Mouse (Mus musculus) left cerebral cortex, adult 2 months (tissue): ENCODE results near the gene Med21. TPM values are rescaled to one million over a fixed set of nuclear protein-coding genes. Genes with fewer than 3 reads are reported as not detected.
A peak's percentile ranks its signal among the peaks of the same experiment; 100 is the strongest.

Experiments
- DNase-seq, 2 experiments: peaks; one replicate each; pipeline ENCODE4 v3.0.0; 2021 to 2022; ENCODE audit warnings: low spot score in 2 of 2, mixed read lengths in 1 of 2; ENCODE audit errors: extremely low spot score in 1 of 2
- H3K27ac ChIP-seq: fragments of 200-600 bp; 2 replicates; pipeline ENCODE4 v1.8.1; 2022
- H3K4me3 ChIP-seq: fragments of 200-600 bp; 2 replicates; pipeline ENCODE4 v1.8.1; 2022
- CTCF ChIP-seq: fragments of 200-600 bp; IDR thresholded peaks from 2 replicates; pipeline ENCODE4 v1.8.1; 2022; ENCODE audit warnings: antibody characterized with exemption, mild to moderate bottlenecking, moderate library complexity
- intact Hi-C: fragments of 180-260 bp; cut with DNase I; formaldehyde crosslinking; loops from one replicate; pipeline ENCODE4 v1.15.1; 2025
- total RNA-seq, 2 experiments: library from RNA; stranded (reverse); gene quantifications; 2 replicates each; pipeline ENCODE4 v1.2.3; 2021

Gene Med21
- total RNA-seq, 2 experiments from 2014 or later: 44.1 to 44.8 TPM

DNA sequence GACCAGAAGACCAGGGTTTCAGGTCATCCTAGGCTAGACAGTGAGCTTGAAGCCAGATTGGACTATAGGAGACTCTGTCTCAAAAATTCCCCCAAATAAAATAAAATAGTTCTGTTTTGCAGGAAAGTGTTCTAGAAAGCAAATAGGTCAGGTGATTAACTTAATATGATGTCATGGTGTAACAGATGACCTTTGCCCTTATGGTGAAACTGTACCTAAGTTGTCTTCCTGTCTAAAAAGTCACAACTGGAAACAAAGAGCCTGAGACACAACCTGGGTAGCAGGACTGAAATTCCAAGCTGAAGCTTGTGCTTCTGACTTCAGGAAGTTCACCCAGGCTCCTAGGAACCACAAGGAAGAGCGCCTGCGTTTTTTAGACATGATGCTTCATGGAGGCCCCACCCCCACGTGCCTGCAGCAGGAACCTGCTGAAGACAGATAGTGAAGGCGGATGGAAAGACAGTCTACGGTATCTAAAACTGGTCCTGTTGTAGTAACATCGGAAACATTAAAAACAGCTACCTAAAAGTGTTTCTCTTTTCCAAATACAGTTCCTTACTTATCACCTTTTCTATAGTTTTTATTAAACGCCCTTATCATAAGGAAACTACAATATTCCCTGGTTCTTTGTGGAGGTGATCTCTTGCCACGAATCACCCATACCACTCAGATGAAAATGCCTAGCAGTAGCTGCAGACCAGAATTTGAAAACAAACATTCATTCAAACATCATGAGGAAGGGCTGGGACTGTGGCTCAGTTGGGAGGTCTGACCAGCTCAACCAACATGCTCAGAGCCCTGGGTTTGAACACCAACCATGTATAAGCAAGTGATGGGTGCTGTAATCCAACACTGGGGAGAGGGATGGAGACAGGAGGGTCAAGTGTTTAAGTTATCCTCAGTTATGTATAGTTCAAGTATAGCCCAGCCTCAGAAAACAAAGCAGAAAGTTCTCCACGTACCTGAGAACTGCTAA is 12.3 kb upstream of the Med21 start:
- H3K4me3 ChIP-seq: no peak overlapping the region
- intact Hi-C loops: no loop called here
- no peak overlapping the region for H3K27ac ChIP-seq
- no peak for TF ChIP-seq CTCF
- no peak for DNase-seq

DNA sequence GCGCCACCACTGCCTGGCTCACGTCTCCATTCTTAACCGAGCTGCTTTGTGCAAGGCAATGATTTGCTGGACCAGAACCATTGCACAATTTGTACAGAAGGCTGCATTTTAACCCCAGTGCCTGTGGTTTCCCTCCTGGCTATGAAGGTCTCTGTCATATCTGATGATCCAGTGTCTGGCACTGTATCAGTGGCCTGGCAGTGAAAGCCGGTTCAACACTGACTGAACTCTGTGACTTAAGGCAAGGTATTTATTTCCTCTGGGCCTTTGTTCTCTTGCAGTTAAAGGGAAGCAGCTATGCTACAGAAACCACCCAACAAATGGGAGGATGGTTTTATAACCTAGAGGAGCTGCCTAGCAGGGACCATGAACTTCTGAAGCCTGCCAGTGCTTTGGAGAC is 11.4 kb upstream of the Med21 start:
- intact Hi-C loops: no loop called here
- no peak for TF ChIP-seq CTCF
- no peak overlapping the region for H3K27ac ChIP-seq
- H3K4me3 ChIP-seq: no peak overlapping the region
- no peak for DNase-seq

DNA sequence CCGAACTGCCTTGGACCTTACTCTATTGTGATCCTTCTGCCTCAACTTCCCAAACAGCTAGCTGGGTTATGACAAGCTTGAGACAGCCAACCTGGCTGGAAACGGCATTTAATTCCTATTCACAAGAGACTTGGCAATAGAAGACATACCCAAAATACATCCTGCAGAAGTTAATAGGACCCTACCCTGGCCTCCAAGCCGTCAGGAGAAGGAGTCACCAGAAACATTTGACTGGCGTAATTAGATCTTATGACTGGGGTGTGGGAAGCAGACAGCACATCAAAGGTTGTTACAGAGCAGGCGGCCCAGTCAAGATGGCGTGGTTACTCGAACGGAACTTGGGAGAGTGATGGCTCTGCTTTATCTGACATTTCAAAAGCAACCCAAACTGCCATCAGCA is 10.5 kb upstream of the Med21 start:
- H3K27ac ChIP-seq: no peak overlapping the region
- no peak for DNase-seq
- H3K4me3 ChIP-seq: no peak overlapping the region
- intact Hi-C loops: no loop called here
- TF ChIP-seq CTCF: no peak

DNA sequence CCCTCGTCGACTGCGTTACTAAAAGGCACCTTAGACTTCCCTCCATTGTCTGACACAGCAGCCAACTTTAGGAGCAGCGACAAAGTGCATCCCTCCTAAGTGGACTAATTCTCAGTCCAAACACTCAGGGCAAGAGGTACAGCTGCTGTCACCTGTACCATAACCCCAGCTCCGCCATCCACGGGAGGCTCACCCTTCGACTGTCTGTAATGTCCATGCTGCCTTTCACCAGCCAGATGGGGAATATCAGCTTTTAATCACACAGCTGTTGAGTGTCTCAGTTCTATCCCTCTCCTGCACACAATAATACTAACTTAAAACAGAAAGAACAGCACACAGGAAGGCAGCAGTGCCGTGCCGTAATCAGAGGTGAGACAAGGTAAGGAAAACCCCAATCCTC is 9.9 kb upstream of the Med21 start:
- no peak for TF ChIP-seq CTCF
- Histone ChIP-seq H3K4me3 (no peak overlapping the region; the same call in 1 of the 2 replicates), H3K27ac (no peak overlapping the region; the same call in 1 of the 2 replicates)
- no peak for DNase-seq
- intact Hi-C loops: no loop called here

DNA sequence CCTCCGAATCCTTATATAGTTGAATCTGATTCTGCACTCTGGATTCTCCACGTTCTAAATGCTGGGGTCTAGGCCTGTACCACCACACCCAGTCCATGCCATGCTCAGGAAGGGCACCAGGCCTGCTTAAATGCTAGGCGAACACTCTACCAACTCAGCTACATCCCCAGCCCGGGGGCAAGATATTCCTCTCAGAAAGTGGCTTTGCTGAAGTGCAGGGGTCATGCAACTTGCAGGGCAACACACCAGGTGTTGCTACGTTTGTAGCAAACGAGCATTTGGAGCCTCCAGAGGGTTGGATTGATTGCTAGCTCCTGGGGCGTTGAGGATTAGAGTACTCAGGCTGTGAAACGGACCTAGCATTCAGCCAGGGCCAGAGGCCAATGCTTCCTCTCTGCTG is 9.2 kb upstream of the Med21 start:
- intact Hi-C loops: no loop called here
- DNase-seq: no peak
- Histone ChIP-seq H3K4me3 (peak overlapping the region; percentile 81), H3K27ac (peak overlapping the region; percentile 74)
- TF ChIP-seq CTCF: no peak

DNA sequence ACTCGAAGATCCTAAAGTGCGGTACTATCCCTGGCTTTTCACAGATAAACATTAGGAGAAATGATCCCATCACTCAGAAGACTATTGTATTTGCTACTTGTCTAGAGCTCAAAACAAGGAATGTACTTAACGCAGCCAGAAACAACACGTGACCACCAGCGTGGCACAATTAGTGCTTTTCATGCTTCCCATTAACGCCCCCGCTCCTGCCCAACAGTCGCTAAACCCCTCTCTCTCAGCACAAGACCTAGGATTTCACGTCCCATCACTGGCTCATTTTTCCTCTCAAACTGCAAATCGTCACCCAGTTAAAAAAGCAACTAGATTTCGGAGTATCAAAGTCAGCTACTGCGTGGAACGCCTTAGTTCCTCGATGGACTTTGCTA is 8.7 kb upstream of the Med21 start:
- peak; percentile 20 to 47 for DNase-seq
- H3K4me3 ChIP-seq: peak overlapping the region; percentile 81
- intact Hi-C loops: no loop called here
- peak overlapping the region; percentile 95 for H3K27ac ChIP-seq
- no peak for TF ChIP-seq CTCF

DNA sequence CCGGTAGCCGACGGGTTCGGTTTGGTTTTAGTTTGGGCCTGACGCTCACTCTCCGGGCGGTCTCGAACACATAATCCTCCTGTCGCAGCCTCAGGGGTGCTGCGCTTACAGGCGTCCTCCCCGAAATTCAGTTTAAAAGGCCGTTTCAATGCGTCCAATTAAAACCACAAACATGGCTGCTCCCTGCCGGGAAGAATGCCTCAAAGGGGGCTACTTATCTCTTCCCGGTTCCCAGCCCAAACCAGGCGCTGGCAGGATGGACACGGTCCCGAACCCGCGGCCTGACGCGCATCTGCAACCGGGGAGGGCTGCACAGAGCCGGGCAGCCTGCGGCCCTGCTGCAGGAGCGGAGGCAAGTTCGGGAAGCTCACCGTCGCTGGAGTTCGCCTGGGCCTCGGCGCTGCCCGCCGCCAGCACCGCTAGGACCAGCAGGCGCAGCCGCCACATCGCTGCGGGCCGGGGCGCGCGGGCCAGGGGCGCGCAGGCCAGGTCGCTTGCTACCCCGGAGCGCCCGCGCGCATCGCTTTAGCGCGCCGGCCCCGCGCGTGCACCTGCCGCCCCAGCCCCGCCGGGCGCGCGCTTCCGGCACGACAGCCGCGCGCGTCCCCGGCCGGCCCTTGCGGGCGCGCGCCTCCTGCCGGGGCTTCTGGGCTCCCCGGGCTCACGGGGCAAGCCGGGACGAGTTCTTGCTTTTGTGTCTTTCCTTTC is 8.2 kb upstream of the Med21 start:
- no peak; the same call in 1 of the 2 replicates for TF ChIP-seq CTCF
- Histone ChIP-seq H3K4me3 (peak overlapping the region; percentile 81), H3K27ac (peak overlapping the region; percentile 95)
- peak; percentile 75 to 79 for DNase-seq
- intact Hi-C loops: no loop called here

DNA sequence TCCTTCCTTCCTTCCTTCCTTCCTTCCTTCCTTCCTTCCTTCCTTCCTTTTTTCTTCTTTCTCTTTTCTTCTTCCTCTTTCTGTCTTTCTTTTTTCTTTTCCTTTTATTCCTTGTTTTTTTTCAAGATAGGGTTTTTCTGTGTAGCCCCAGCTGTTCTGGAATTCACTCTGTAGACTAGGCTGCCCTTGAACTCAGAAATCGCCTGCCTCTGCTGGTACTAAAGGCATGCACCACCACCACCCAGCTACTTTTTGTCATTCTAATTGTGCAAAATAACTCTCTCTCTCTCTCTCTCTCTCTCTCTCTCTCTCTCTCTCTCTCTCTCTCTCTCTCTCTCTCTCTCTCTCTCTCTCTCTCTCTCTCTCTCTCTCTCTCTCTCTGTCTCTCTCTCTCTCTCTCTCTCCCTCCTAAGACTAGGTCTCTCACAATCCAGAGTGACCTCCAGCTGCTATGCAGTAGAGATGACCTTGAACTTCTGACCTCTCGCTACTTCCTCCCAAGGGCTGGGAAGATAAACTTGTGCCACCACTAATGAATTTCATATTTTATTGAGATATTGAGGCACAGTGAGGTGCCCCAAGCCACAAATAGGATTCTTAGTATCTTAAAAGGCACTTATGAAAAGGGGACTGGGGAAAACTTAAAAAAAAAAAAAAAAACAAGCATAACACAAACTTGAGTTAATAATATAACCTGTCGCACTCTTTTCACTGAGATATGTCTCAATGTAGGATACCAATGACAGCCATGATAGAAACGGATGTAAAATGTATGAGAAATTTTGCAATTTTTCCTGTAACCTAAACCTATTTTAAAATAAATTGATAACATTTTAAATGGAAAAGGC is 7.4 kb upstream of the Med21 start:
- intact Hi-C loops: no loop called here
- no peak for DNase-seq
- H3K4me3 ChIP-seq: no peak overlapping the region
- H3K27ac ChIP-seq: no peak overlapping the region
- no peak for TF ChIP-seq CTCF

DNA sequence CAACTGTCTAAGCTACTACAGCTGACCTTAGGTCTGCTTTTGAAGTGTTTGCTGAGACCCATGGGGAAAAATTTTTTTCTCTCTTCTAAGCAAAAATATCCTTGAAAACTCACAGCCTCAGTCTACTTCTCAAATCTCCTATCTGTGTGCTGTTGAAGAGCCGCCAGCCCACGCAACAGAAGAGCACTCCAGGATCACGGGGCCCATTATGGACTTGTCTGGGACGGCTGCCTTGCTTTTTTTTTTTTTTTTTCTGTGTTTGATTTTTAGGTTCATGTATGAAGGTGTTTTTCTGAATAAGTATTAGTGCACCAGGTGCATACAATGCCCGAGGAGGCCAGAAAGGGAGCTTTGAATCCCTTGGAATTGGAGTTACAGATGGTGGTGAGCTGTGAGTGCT is 5.9 kb upstream of the Med21 start:
- no peak overlapping the region for H3K4me3 ChIP-seq
- TF ChIP-seq CTCF: no peak
- no peak for DNase-seq
- no peak overlapping the region for H3K27ac ChIP-seq
- intact Hi-C loops: no loop called here

DNA sequence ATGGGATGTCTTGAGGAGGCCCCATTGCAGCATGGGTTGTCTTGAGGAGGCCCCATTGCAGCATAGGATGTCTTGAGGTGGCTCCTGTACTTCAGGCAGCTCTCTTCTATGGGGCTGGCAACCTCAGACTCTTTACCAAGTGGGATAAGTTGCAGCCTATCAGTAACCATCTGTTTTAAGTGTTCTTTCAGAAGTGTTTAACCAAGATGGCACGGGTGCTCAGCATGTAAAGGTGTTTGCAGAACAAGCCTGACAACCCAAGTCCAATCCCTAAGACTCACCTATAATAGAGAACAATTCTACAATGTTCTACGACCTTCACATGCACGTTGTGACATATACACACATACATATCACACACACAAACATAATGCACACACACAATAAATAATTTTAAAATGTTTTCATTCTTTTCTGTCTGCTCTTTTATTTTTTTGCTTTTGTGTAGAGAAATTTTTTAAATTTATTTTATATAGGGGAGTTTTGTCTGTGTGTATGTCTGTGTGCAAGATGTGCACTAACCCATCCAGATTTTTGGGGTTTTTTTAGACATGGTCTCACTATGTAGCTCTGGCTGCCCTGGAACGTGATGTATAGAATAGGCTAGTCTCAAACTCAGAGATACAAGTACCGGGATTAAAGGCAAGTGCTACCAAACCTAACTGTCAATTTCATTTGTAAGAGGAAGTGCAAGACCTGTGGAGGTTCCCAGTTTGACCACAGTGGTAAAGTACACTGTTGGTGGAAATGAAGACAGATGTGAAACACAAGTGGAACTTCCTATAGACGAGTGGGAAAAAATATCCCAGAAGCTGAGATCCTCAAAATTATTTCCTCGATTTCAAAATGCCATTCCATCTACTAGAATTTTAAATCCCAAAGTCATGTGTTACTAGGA is 2.0 kb upstream of the Med21 start:
- DNase-seq: no peak
- no peak for TF ChIP-seq CTCF
- Histone ChIP-seq H3K27ac (no peak overlapping the region), H3K4me3 (no peak overlapping the region)
- intact Hi-C loops: loop anchor here (10.0 kb wide), 1 partner anchor 344 kb away; no protein-coding TSS in a partner anchor

DNA sequence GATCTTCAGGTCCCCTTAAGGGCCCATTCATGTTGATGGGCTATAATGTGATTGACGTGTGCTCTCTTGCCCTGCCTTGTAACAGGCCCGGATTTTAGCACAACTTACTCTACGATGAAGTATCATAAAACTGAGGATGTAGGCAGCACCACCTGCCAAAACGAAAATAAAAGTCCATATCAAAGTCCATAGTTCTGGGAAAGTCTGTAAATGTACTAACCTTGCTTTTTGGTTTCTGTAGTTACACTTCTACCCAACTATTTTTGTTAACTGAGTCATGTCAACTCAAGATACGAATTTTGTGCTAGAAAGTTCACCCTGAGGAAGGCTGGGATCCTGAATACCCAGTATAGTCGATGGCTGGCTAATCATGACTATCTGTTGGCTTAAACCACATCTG is 1.4 kb upstream of the Med21 start:
- DNase-seq: no peak
- TF ChIP-seq CTCF: no peak
- Histone ChIP-seq H3K4me3 (no peak overlapping the region), H3K27ac (no peak overlapping the region)
- intact Hi-C loops: loop anchor here (10.0 kb wide), 1 partner anchor 344 kb away; no protein-coding TSS in a partner anchor
